Mouse (Mus musculus): ENCODE measurements around the gene Ssr3. TPM values are rescaled to one million over a fixed set of nuclear protein-coding genes. Genes with fewer than 3 reads are reported as not detected.
"Not testable (repeated sequence)": the region's sequence is repeated elsewhere in the genome, so short reads cannot be mapped to it uniquely, and the experiment has no call there.

Gene Ssr3
- 100 to 1,000 TPM; 125 to 130 TPM for polyA plus RNA-seq (2017; shearing (Covaris generic))

GRCm38 (mm10) chr3:65392421-65392817, at the start of gene Ssr3:
TSS of gene Ssr3 (minus strand) at chr3:65392623.
- ATAC-seq, result peak; percentile 100

GRCm38 (mm10) chr3:65441586-65442111, 49.2 kb upstream of the Ssr3 start:
- ATAC-seq, result no peak

- no peak for ATAC-seq
These were observed 46.2 kb upstream of the Ssr3 start for GRCm38 (mm10) chr3:65438511-65439228.

GRCm38 (mm10) chr3:65435812-65436211, 43.4 kb upstream of the Ssr3 start:
- ATAC-seq, result no peak

GRCm38 (mm10) chr3:65435101-65435571, 42.7 kb upstream of the Ssr3 start:
- ATAC-seq, result peak; percentile 65

- ATAC-seq, result no peak
These were observed 39.8 kb upstream of the Ssr3 start for GRCm38 (mm10) chr3:65432236-65432635.

GRCm38 (mm10) chr3:65419706-65420105, 27.3 kb upstream of the Ssr3 start:
- no peak for ATAC-seq

- ATAC-seq, result no peak
These were observed 25.6 kb upstream of the Ssr3 start for GRCm38 (mm10) chr3:65417913-65418594.

GRCm38 (mm10) chr3:65416571-65416970, 24.1 kb upstream of the Ssr3 start:
- ATAC-seq, result no peak

GRCm38 (mm10) chr3:65407891-65408290, 15.5 kb upstream of the Ssr3 start:
- no peak for ATAC-seq

GRCm38 (mm10) chr3:65405781-65406180, 13.4 kb upstream of the Ssr3 start:
- no peak for ATAC-seq

GRCm38 (mm10) chr3:65397566-65397965, 5.1 kb upstream of the Ssr3 start:
- ATAC-seq, result no peak

- no peak for ATAC-seq
These were observed 4.5 kb upstream of the Ssr3 start for GRCm38 (mm10) chr3:65396835-65397504.

GRCm38 (mm10) chr3:65395111-65395510, 2.7 kb upstream of the Ssr3 start:
- not testable (repeated sequence) for ATAC-seq

- peak; percentile 39 for ATAC-seq
These were observed 521 bp downstream of the Ssr3 start for GRCm38 (mm10) chr3:65391784-65392420.

GRCm38 (mm10) chr3:65391222-65391783, 1.1 kb downstream of the Ssr3 start:
- ATAC-seq, result no peak

- ATAC-seq, result no peak
These were observed 6.7 kb downstream of the Ssr3 start for GRCm38 (mm10) chr3:65385771-65386170.

- ATAC-seq, result no peak
These were observed 8.0 kb downstream of the Ssr3 start for GRCm38 (mm10) chr3:65384431-65384830.

- ATAC-seq, result no peak
These were observed 11.3 kb downstream of the Ssr3 start for GRCm38 (mm10) chr3:65381094-65381493.

GRCm38 (mm10) chr3:65379884-65380539, 12.4 kb downstream of the Ssr3 start:
- ATAC-seq, result peak; percentile 77

- ATAC-seq, result no peak
These were observed 13.7 kb downstream of the Ssr3 start for GRCm38 (mm10) chr3:65378724-65379123.

- ATAC-seq, result no peak
These were observed 17.7 kb downstream of the Ssr3 start for GRCm38 (mm10) chr3:65374729-65375128.
